Comparison of ENCODE assay signal across 8 mouse cellular contexts in the genomic region with DNA sequence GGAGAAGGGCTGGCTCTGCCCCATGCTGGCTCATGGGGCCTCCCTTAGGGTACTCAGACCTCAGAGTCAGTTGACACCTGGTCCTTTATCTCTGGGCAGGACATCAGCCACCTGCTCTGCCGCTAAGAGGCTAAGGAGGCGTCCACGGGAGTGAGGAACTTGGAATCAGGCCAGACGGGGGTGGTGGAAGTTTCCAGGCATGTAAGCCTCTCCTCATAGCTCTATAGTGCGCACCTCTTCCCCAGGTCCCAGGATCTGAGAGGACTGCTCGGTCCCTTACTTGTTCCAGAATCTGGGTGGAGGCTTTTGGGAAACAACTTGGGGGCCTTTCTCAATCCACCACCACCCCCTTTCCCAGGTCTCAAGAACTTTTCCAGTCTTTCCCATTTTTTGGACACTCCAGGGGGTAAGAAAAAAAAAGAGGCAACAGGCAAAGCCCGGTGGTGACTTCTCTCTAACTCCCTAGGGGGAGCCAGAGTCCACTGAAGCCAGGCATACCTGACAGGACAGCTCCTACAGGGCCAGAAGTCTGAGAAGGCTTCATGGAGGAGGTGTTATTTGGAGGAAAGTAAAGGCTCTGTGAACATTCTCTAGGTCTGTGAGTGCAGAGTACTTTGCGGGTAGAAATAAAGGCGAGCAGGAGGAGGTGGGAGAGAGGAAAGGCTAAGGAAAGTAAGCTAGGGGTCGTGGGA. TPM values are rescaled to one million over a fixed set of nuclear protein-coding genes. Genes with fewer than 3 reads are reported as not detected.
DNase-seq lines count a peak whose midpoint lies in the region; ATAC-seq and TF ChIP-seq lines count a peak whose summit lies in the region.

No protein-coding gene starts in this region.

- H3K9ac ChIP-seq in heart, embryonic 11.5 days (ENCODE audit: low read depth, low read length): no peak overlapping the region
- H3K9ac ChIP-seq in MEL (ENCODE audit: control insufficient read depth, low read depth, low read length, poor library complexity, severe bottlenecking): peak overlapping the region; percentile 17; the same call in 1 of the 2 replicates
- no peak overlapping the region for H3K9ac ChIP-seq in hindbrain, embryonic 16.5 days (ENCODE audit: low read depth, low read length)
- no peak overlapping the region for H3K9ac ChIP-seq in hindbrain, embryonic 11.5 days (ENCODE audit: low read depth, low read length)

- peaks cover 4% of the 10 kb centered on the region; the same call in 1 of the 2 replicates for H3K4me1 ChIP-seq in heart, embryonic 10.5 days
- H3K4me1 ChIP-seq in heart, embryonic 11.5 days (ENCODE audit: control insufficient read depth, insufficient read depth, low read length): no peaks in the 10 kb centered on the region
- H3K4me1 ChIP-seq in MEL (ENCODE audit: control insufficient read depth in 1 of 2, insufficient read depth in 2 of 2, low read length in 2 of 2): peaks cover 0 to 8% of the 10 kb centered on the region in 2 experiments; a peak in 3 of 4 replicates
- H3K4me1 ChIP-seq in hindbrain, embryonic 16.5 days (ENCODE audit: control insufficient read depth, insufficient read depth, low read depth, low read length): no peaks in the 10 kb centered on the region
- H3K4me1 ChIP-seq in hindbrain, embryonic 11.5 days (replicated peaks; ENCODE audit: control insufficient read depth, insufficient read depth, low read length): no peaks in the 10 kb centered on the region

- H3K9me3 ChIP-seq in heart, embryonic 10.5 days: no peaks in the 10 kb centered on the region
- no peaks in the 10 kb centered on the region for H3K9me3 ChIP-seq in heart, embryonic 11.5 days (replicated peaks; ENCODE audit: control insufficient read depth, low read length)
- no peaks in the 10 kb centered on the region for H3K9me3 ChIP-seq in MEL (replicated peaks; ENCODE audit: insufficient read depth, low read length)
- no peaks in the 10 kb centered on the region for H3K9me3 ChIP-seq in hindbrain, embryonic 16.5 days (ENCODE audit: control insufficient read depth, low read length)
- no peaks in the 10 kb centered on the region for H3K9me3 ChIP-seq in hindbrain, embryonic 11.5 days (ENCODE audit: control insufficient read depth, low read length)

- no peak overlapping the region for H3K4me2 ChIP-seq in heart, embryonic 11.5 days
- H3K4me2 ChIP-seq in hindbrain, embryonic 16.5 days (ENCODE audit: low read length): no peak overlapping the region
- no peak overlapping the region for H3K4me2 ChIP-seq in hindbrain, embryonic 11.5 days (replicated peaks; ENCODE audit: low read depth, low read length)

- 0 out of 2 replicates have a peak overlapping the region, but pooled peaks have one; percentile 29 for H3K27ac ChIP-seq in heart, embryonic 10.5 days
- H3K27ac ChIP-seq in heart, embryonic 11.5 days (ENCODE audit: low read depth, low read length): no peak overlapping the region
- no peak overlapping the region for H3K27ac ChIP-seq in MEL (ENCODE audit: control insufficient read depth, low read depth, low read length)
- H3K27ac ChIP-seq in hindbrain, embryonic 16.5 days (ENCODE audit: low read depth, low read length): no peak overlapping the region
- H3K27ac ChIP-seq in hindbrain, embryonic 11.5 days (ENCODE audit: low read depth, low read length): no peak overlapping the region

- no peak; the same call in 1 of the 2 replicates for ATAC-seq in heart, embryonic 11.5 days (replicated peaks; ENCODE audit: insufficient number of reproducible peaks, low FRiP score, low TSS enrichment)
- 0 out of 2 replicates have a peak, but pooled peaks have one; percentile 28 for ATAC-seq in granulocyte monocyte progenitor cell, adult 5-6 weeks (replicated peaks; ENCODE audit: poor library complexity, severe bottlenecking)
- no peak for ATAC-seq in hindbrain, embryonic 16.5 days
- ATAC-seq in hindbrain, embryonic 11.5 days (ENCODE audit: low FRiP score): no peak

- DNase-seq in heart, embryonic 10.5 days (ENCODE audit: low spot score): no peak
- peak; percentile 72 for DNase-seq in MEL (ENCODE audit: low read depth, low spot score)
- DNase-seq in lung, postnatal 14 days: peak; percentile 71
- no peak for DNase-seq in left cerebral cortex, postnatal 36 days (ENCODE audit: low spot score in 2 of 2)
- DNase-seq in hindbrain, embryonic 11.5 days (ENCODE audit: low spot score): no peak

- no peaks in the 10 kb centered on the region for H3K36me3 ChIP-seq in heart, embryonic 10.5 days
- no peaks in the 10 kb centered on the region for H3K36me3 ChIP-seq in heart, embryonic 11.5 days (ENCODE audit: control insufficient read depth, insufficient read depth, low read length)
- H3K36me3 ChIP-seq in MEL (ENCODE audit: control insufficient read depth in 1 of 2, insufficient read depth in 2 of 2, low read length in 2 of 2): peaks cover 0 to 5% of the 10 kb centered on the region in 2 experiments; a peak in 1 of 4 replicates
- no peaks in the 10 kb centered on the region for H3K36me3 ChIP-seq in hindbrain, embryonic 16.5 days (ENCODE audit: control insufficient read depth, insufficient read depth, low read length)
- no peaks in the 10 kb centered on the region for H3K36me3 ChIP-seq in hindbrain, embryonic 11.5 days (ENCODE audit: control insufficient read depth, insufficient read depth, low read length)

- no peak overlapping the region for H3K4me3 ChIP-seq in heart, embryonic 10.5 days
- no peak overlapping the region for H3K4me3 ChIP-seq in heart, embryonic 11.5 days (ENCODE audit: low read depth, low read length)
- H3K4me3 ChIP-seq in MEL (ENCODE audit: control insufficient read depth in 1 of 2, insufficient read depth in 1 of 2, low read depth in 2 of 2, low read length in 2 of 2): no peak overlapping the region
- no peak overlapping the region for H3K4me3 ChIP-seq in hindbrain, embryonic 16.5 days (ENCODE audit: low read length)
- no peak overlapping the region for H3K4me3 ChIP-seq in hindbrain, embryonic 11.5 days (ENCODE audit: low read depth, low read length)

- no peak for TF ChIP-seq POLR2A in MEL (IDR thresholded peaks at IDR 0.05; ENCODE audit: control insufficient read depth in 1 of 2, insufficient read depth in 1 of 2, low read depth in 1 of 2, low read length in 2 of 2, poor library complexity in 1 of 2)

- peaks cover 4% of the 10 kb centered on the region; the same call in 1 of the 2 replicates for H3K27me3 ChIP-seq in heart, embryonic 10.5 days (ENCODE audit: insufficient read depth, poor library complexity, severe bottlenecking)
- H3K27me3 ChIP-seq in heart, embryonic 11.5 days (ENCODE audit: control insufficient read depth, insufficient read depth, low read length): 0 out of 2 replicates have a peak, but pooled peaks cover 4% of the 10 kb centered on the region
- no peaks in the 10 kb centered on the region for H3K27me3 ChIP-seq in MEL (ENCODE audit: control insufficient read depth in 1 of 2, insufficient read depth in 2 of 2, low read length in 2 of 2)
- peaks cover 2% of the 10 kb centered on the region; the same call in 1 of the 2 replicates for H3K27me3 ChIP-seq in hindbrain, embryonic 16.5 days (replicated peaks; ENCODE audit: control insufficient read depth, insufficient read depth, low read length)
- no peaks in the 10 kb centered on the region for H3K27me3 ChIP-seq in hindbrain, embryonic 11.5 days (ENCODE audit: control insufficient read depth, insufficient read depth, low read length)

- TF ChIP-seq CTCF in MEL (IDR thresholded peaks at IDR 0.05 in 2 of 3, conservative IDR thresholded peaks at IDR 0.05 in 1 of 3; ENCODE audit: control insufficient read depth in 1 of 3, insufficient read depth in 1 of 3, low read depth in 2 of 3, low read length in 3 of 3, poor library complexity in 1 of 3, severe bottlenecking in 1 of 3): peak; percentile 51 to 86 (median 82)

- H3K79me2 ChIP-seq in MEL (ENCODE audit: control insufficient read depth, insufficient read depth, low read length, poor library complexity): no peaks in the 10 kb centered on the region

- TF ChIP-seq RAD21 in MEL (IDR thresholded peaks at IDR 0.05; ENCODE audit: low read depth, low read length): peak; percentile 89

- WGBS in heart, embryonic 10.5 days: 31% methylated on average over 10 of the region's 10 CpGs
- WGBS in heart, embryonic 11.5 days (ENCODE audit: insufficient replicate concordance): 31% methylated on average over 10 of the region's 10 CpGs
- 39% methylated on average over 10 of the region's 10 CpGs for WGBS in hindbrain, embryonic 16.5 days
- 42% methylated on average over 10 of the region's 10 CpGs for WGBS in hindbrain, embryonic 11.5 days

- intact Hi-C loops in left cerebral cortex, postnatal 36 days (cut with DNase I): no loop called here

- TF ChIP-seq EP300 in MEL (IDR thresholded peaks at IDR 0.05; ENCODE audit: low read depth in 1 of 2, low read length in 2 of 2): peak; percentile 56 to 66

RNA-seq across cellular contexts. Expression of a gene that starts 7.2 kb away (rescaled TPM):
- 2.5 and 3.4 TPM in 2 replicates for polyA plus RNA-seq in heart, embryonic 10.5 days (2016; fragmentation: Nextera tagmentation; extraction: Ambion mirVana)
- 1.5 and 1.7 TPM in 2 replicates for polyA plus RNA-seq in heart, embryonic 11.5 days (2014; fragmentation: Nextera tagmentation; extraction: Ambion mirVana)
- total RNA-seq in MEL (2012; rRNA removed): 12.1 and 21.9 TPM in 2 replicates
- 10 to 100 TPM in 1 of 2 experiments, not detected in 1; 19.1 TPM for polyA plus RNA-seq in MEL (2012; ENCODE audit: insufficient read depth in 1 of 2, insufficient read length in 2 of 2, low read depth in 1 of 2, low replicate concordance in 2 of 2, missing spikeins in 1 of 2)
- total RNA-seq in granulocyte monocyte progenitor cell, adult 5-6 weeks (2014; fragmentation: Nextera tagmentation): 0.19 and 2.0 TPM in 2 replicates
- 3.7 and 4.1 TPM in 2 replicates for total RNA-seq in granulocyte monocyte progenitor cell, adult 5-6 weeks (2017)
- total RNA-seq in left cerebral cortex, postnatal 36 days (2021): 1 to 10 TPM; 6.8 to 8.1 TPM
- polyA plus RNA-seq in hindbrain, embryonic 16.5 days (2015; fragmentation: Nextera tagmentation; extraction: Ambion mirVana): 2.6 and 4.2 TPM in 2 replicates
- polyA plus RNA-seq in hindbrain, embryonic 11.5 days (2014; fragmentation: Nextera tagmentation; extraction: Ambion mirVana): 2.7 and 3.0 TPM in 2 replicates

RNA-seq across cellular contexts. Expression of a gene that starts 21.1 kb away (rescaled TPM):
- 0.09 and 0.18 TPM in 2 replicates for polyA plus RNA-seq in heart, embryonic 10.5 days (2016; fragmentation: Nextera tagmentation; extraction: Ambion mirVana)
- polyA plus RNA-seq in heart, embryonic 11.5 days (2014; fragmentation: Nextera tagmentation; extraction: Ambion mirVana): 0.37 and 0.61 TPM in 2 replicates
- total RNA-seq in MEL (2012; rRNA removed): 0.08 TPM in 1 of 2 replicates, not detected in the other
- polyA plus RNA-seq in MEL (2012; ENCODE audit: insufficient read depth in 1 of 2, insufficient read length in 2 of 2, low read depth in 1 of 2, low replicate concordance in 2 of 2, missing spikeins in 1 of 2): under 1 TPM in 1 of 2 experiments, not detected in 1; 0.35 TPM
- total RNA-seq in granulocyte monocyte progenitor cell, adult 5-6 weeks (2014; fragmentation: Nextera tagmentation): not detected in 2 replicates
- total RNA-seq in granulocyte monocyte progenitor cell, adult 5-6 weeks (2017): 0.36 TPM in 1 of 2 replicates, not detected in the other
- 1 to 10 TPM; 8.1 to 8.5 TPM for total RNA-seq in left cerebral cortex, postnatal 36 days (2021)
- 2.5 TPM in 2 replicates for polyA plus RNA-seq in hindbrain, embryonic 16.5 days (2015; fragmentation: Nextera tagmentation; extraction: Ambion mirVana)
- polyA plus RNA-seq in hindbrain, embryonic 11.5 days (2014; fragmentation: Nextera tagmentation; extraction: Ambion mirVana): 0.19 and 0.50 TPM in 2 replicates

RNA-seq across cellular contexts. Expression of a gene that starts 21.5 kb away (rescaled TPM):
- 0.39 and 1.3 TPM in 2 replicates for polyA plus RNA-seq in heart, embryonic 10.5 days (2016; fragmentation: Nextera tagmentation; extraction: Ambion mirVana)
- 0.27 and 0.77 TPM in 2 replicates for polyA plus RNA-seq in heart, embryonic 11.5 days (2014; fragmentation: Nextera tagmentation; extraction: Ambion mirVana)
- not detected in 2 replicates for total RNA-seq in MEL (2012; rRNA removed)
- polyA plus RNA-seq in MEL (2012; ENCODE audit: insufficient read depth in 1 of 2, insufficient read length in 2 of 2, low read depth in 1 of 2, low replicate concordance in 2 of 2, missing spikeins in 1 of 2): not detected
- not detected in 2 replicates for total RNA-seq in granulocyte monocyte progenitor cell, adult 5-6 weeks (2014; fragmentation: Nextera tagmentation)
- total RNA-seq in granulocyte monocyte progenitor cell, adult 5-6 weeks (2017): not detected in 2 replicates
- 1 to 10 TPM; 4.9 to 10.0 TPM for total RNA-seq in left cerebral cortex, postnatal 36 days (2021)
- 5.6 and 8.3 TPM in 2 replicates for polyA plus RNA-seq in hindbrain, embryonic 16.5 days (2015; fragmentation: Nextera tagmentation; extraction: Ambion mirVana)
- polyA plus RNA-seq in hindbrain, embryonic 11.5 days (2014; fragmentation: Nextera tagmentation; extraction: Ambion mirVana): 0.91 and 0.93 TPM in 2 replicates

RNA-seq across cellular contexts. Expression of a gene that starts 29.5 kb away (rescaled TPM):
- polyA plus RNA-seq in heart, embryonic 10.5 days (2016; fragmentation: Nextera tagmentation; extraction: Ambion mirVana): 0.28 and 0.60 TPM in 2 replicates
- 0.11 and 0.42 TPM in 2 replicates for polyA plus RNA-seq in heart, embryonic 11.5 days (2014; fragmentation: Nextera tagmentation; extraction: Ambion mirVana)
- 0.08 TPM in 1 of 2 replicates, not detected in the other for total RNA-seq in MEL (2012; rRNA removed)
- polyA plus RNA-seq in MEL (2012; ENCODE audit: insufficient read depth in 1 of 2, insufficient read length in 2 of 2, low read depth in 1 of 2, low replicate concordance in 2 of 2, missing spikeins in 1 of 2): under 1 TPM in 1 of 2 experiments, not detected in 1; 0.31 TPM
- 1.8 and 6.1 TPM in 2 replicates for total RNA-seq in granulocyte monocyte progenitor cell, adult 5-6 weeks (2014; fragmentation: Nextera tagmentation)
- 2.2 and 2.6 TPM in 2 replicates for total RNA-seq in granulocyte monocyte progenitor cell, adult 5-6 weeks (2017)
- total RNA-seq in left cerebral cortex, postnatal 36 days (2021): 1 to 10 TPM; 2.2 to 2.3 TPM
- 0.44 and 0.54 TPM in 2 replicates for polyA plus RNA-seq in hindbrain, embryonic 16.5 days (2015; fragmentation: Nextera tagmentation; extraction: Ambion mirVana)
- 0.59 and 1.2 TPM in 2 replicates for polyA plus RNA-seq in hindbrain, embryonic 11.5 days (2014; fragmentation: Nextera tagmentation; extraction: Ambion mirVana)

RNA-seq across cellular contexts. Expression of a gene that starts 44.2 kb away (rescaled TPM):
- 66.8 and 75.2 TPM in 2 replicates for polyA plus RNA-seq in heart, embryonic 10.5 days (2016; fragmentation: Nextera tagmentation; extraction: Ambion mirVana)
- polyA plus RNA-seq in heart, embryonic 11.5 days (2014; fragmentation: Nextera tagmentation; extraction: Ambion mirVana): 57.5 and 64.9 TPM in 2 replicates
- 45.1 and 51.8 TPM in 2 replicates for total RNA-seq in MEL (2012; rRNA removed)
- 10 to 100 TPM in 1 of 2 experiments, not detected in 1; 69.2 TPM for polyA plus RNA-seq in MEL (2012; ENCODE audit: insufficient read depth in 1 of 2, insufficient read length in 2 of 2, low read depth in 1 of 2, low replicate concordance in 2 of 2, missing spikeins in 1 of 2)
- total RNA-seq in granulocyte monocyte progenitor cell, adult 5-6 weeks (2014; fragmentation: Nextera tagmentation): 52.0 and 54.1 TPM in 2 replicates
- total RNA-seq in granulocyte monocyte progenitor cell, adult 5-6 weeks (2017): 16.0 and 20.0 TPM in 2 replicates
- 10 to 100 TPM; 87.9 to 96.5 TPM for total RNA-seq in left cerebral cortex, postnatal 36 days (2021)
- polyA plus RNA-seq in hindbrain, embryonic 16.5 days (2015; fragmentation: Nextera tagmentation; extraction: Ambion mirVana): 121 and 130 TPM in 2 replicates
- 80.7 and 82.8 TPM in 2 replicates for polyA plus RNA-seq in hindbrain, embryonic 11.5 days (2014; fragmentation: Nextera tagmentation; extraction: Ambion mirVana)

Comparison
In these comparisons a context has a peak if more than half of its experiments do, and no peak if none do; other contexts are left out.
1. DNase-seq: peak in MEL (single experiment) and lung, postnatal 14 days (single experiment); none in heart, embryonic 10.5 days (single experiment), left cerebral cortex, postnatal 36 days (0 of 2) and hindbrain, embryonic 11.5 days (single experiment).